Mouse (Mus musculus) heart, embryonic 15.5 days (tissue): Measurements from ENCODE around the gene Gigyf1. TPM values are rescaled to one million over a fixed set of nuclear protein-coding genes. Genes with fewer than 3 reads are reported as not detected.

ENCODE experiments used
- ATAC-seq: fragments of 200-750 bp; cut with Nextera tagmentation; replicated peaks from 2 replicates; pipeline ENCODE4 v1.8.0; 2017; ENCODE audit warnings: low read depth, moderate TSS enrichment; ENCODE audit not compliant: insufficient number of reproducible peaks, insufficient read depth, low FRiP score
- H3K27ac ChIP-seq: fragments of 300-500 bp; sonication (generic); 2 replicates; pipeline ENCODE4 v1.5.1; 2015; ENCODE audit warnings: mild to moderate bottlenecking, inconsistent platforms
- H3K27me3 ChIP-seq: fragments of 300-500 bp; sonication (generic); 2 replicates; pipeline ENCODE4 v1.6.1; 2015; ENCODE audit warnings: inconsistent platforms
- H3K36me3 ChIP-seq: fragments of 300-500 bp; sonication (generic); 2 replicates; pipeline ENCODE4 v1.6.1; 2015; ENCODE audit warnings: mild to moderate bottlenecking, inconsistent platforms
- H3K4me1 ChIP-seq: fragments of 300-500 bp; sonication (generic); replicated peaks from 2 replicates; pipeline ENCODE4 v1.6.1; 2015; ENCODE audit warnings: inconsistent platforms
- H3K4me2 ChIP-seq: fragments of 300-500 bp; sonication (generic); 2 replicates; pipeline ENCODE4 v1.6.1; 2015; ENCODE audit warnings: inconsistent platforms, mild to moderate bottlenecking, moderate library complexity
- H3K4me3 ChIP-seq: fragments of 300-500 bp; sonication (generic); 2 replicates; pipeline ENCODE4 v1.5.1; 2015; ENCODE audit warnings: mild to moderate bottlenecking, inconsistent platforms
- H3K9ac ChIP-seq: fragments of 300-500 bp; sonication (generic); 2 replicates; pipeline ENCODE4 v1.6.1; 2015; ENCODE audit warnings: mild to moderate bottlenecking, inconsistent platforms
- H3K9me3 ChIP-seq: fragments of 300-500 bp; sonication (generic); replicated peaks from 2 replicates; pipeline ENCODE4 v1.6.1; 2016; ENCODE audit warnings: inconsistent platforms
- WGBS: fragments of 180-500 bp; shearing (Covaris S2); methylation state at CpG from one replicate; pipeline ENCODE4 v1.1.7; 2015; ENCODE audit warnings: mixed read lengths; 5-methylcytosine and 5-hydroxymethylcytosine counted together
- polyA plus RNA-seq: library from polyadenylated mRNA; unstranded; fragments of >200 nt; fragmentation: Nextera tagmentation; extraction: Ambion mirVana; gene quantifications from 2 replicates; pipeline ENCODE4 v1.2.1, GENCODE M21; 2015

The Gigyf1 gene
- polyA plus RNA-seq, 1 experiment from 2014 or later, result 8.9 TPM

- Histone ChIP-seq H3K27me3 (no peaks in the 10 kb centered on the region), H3K4me1 (peaks cover 6% of the 10 kb centered on the region; the same call in 1 of the 2 replicates), H3K4me2 (no peak overlapping the region), H3K9ac (no peak overlapping the region), H3K4me3 (no peak overlapping the region), H3K9me3 (no peaks in the 10 kb centered on the region), H3K27ac (no peak overlapping the region), H3K36me3 (no peaks in the 10 kb centered on the region)
- WGBS, result 25% methylated on average over 7 of the region's 7 CpGs
- no peak for ATAC-seq
Observed at GRCm38 (mm10) chr5:137539291-137539801, 21.0 kb downstream of the Gigyf1 start.

- Histone ChIP-seq H3K4me3 (no peak overlapping the region), H3K9me3 (no peaks in the 10 kb centered on the region), H3K27me3 (no peaks in the 10 kb centered on the region), H3K27ac (no peak overlapping the region), H3K9ac (no peak overlapping the region), H3K36me3 (no peaks in the 10 kb centered on the region), H3K4me2 (no peak overlapping the region), H3K4me1 (peaks cover 6% of the 10 kb centered on the region; the same call in 1 of the 2 replicates)
- WGBS, result 74% methylated on average over 6 of the region's 6 CpGs
- ATAC-seq, result no peak
Observed at GRCm38 (mm10) chr5:137540991-137541390, 22.6 kb downstream of the Gigyf1 start.

GRCm38 (mm10) chr5:137541768-137542540 is 23.6 kb downstream of the Gigyf1 start:
- H3K4me2 ChIP-seq, result no peak overlapping the region
- no peaks in the 10 kb centered on the region for H3K27me3 ChIP-seq
- H3K4me1 ChIP-seq, result peaks cover 6% of the 10 kb centered on the region; the same call in 1 of the 2 replicates
- no peak overlapping the region for H3K27ac ChIP-seq
- WGBS, result 62% methylated on average over 5 of the region's 5 CpGs
- H3K9ac ChIP-seq, result no peak overlapping the region
- no peak overlapping the region for H3K4me3 ChIP-seq
- no peaks in the 10 kb centered on the region for H3K9me3 ChIP-seq
- no peak for ATAC-seq
- H3K36me3 ChIP-seq, result no peaks in the 10 kb centered on the region

- 56% methylated on average over 6 of the region's 6 CpGs for WGBS
- H3K4me3 ChIP-seq, result no peak overlapping the region
- ATAC-seq, result no peak
- no peaks in the 10 kb centered on the region for H3K4me1 ChIP-seq
- no peak overlapping the region for H3K9ac ChIP-seq
- no peak overlapping the region for H3K4me2 ChIP-seq
- no peaks in the 10 kb centered on the region for H3K36me3 ChIP-seq
- H3K27ac ChIP-seq, result no peak overlapping the region
- 0 out of 2 replicates have a peak, but pooled peaks cover 6% of the 10 kb centered on the region for H3K27me3 ChIP-seq
- H3K9me3 ChIP-seq, result no peaks in the 10 kb centered on the region
Observed at GRCm38 (mm10) chr5:137544926-137545325, 26.6 kb downstream of the Gigyf1 start.

GRCm38 (mm10) chr5:137545596-137545995 is 27.2 kb downstream of the Gigyf1 start:
- Histone ChIP-seq H3K9ac (no peak overlapping the region), H3K27me3 (0 out of 2 replicates have a peak, but pooled peaks cover 6% of the 10 kb centered on the region), H3K4me2 (no peak overlapping the region), H3K4me1 (no peaks in the 10 kb centered on the region), H3K36me3 (no peaks in the 10 kb centered on the region), H3K9me3 (no peaks in the 10 kb centered on the region), H3K4me3 (no peak overlapping the region), H3K27ac (no peak overlapping the region)
- WGBS, result 73% methylated on average over 4 of the region's 4 CpGs
- no peak for ATAC-seq

GRCm38 (mm10) chr5:137549840-137550239 is 31.5 kb downstream of the Gigyf1 start:
- WGBS, result 78% methylated on average over 2 of the region's 2 CpGs
- Histone ChIP-seq H3K9ac (no peak overlapping the region), H3K27ac (no peak overlapping the region), H3K27me3 (peaks cover 30% of the 10 kb centered on the region), H3K9me3 (no peaks in the 10 kb centered on the region), H3K4me3 (no peak overlapping the region), H3K36me3 (no peaks in the 10 kb centered on the region), H3K4me2 (no peak overlapping the region), H3K4me1 (peaks cover 6% of the 10 kb centered on the region; the same call in 1 of the 2 replicates)
- ATAC-seq, result no peak

GRCm38 (mm10) chr5:137551119-137551518 is 32.8 kb downstream of the Gigyf1 start:
- no peaks in the 10 kb centered on the region for H3K36me3 ChIP-seq
- H3K27ac ChIP-seq, result no peak overlapping the region
- ATAC-seq, result no peak
- no peaks in the 10 kb centered on the region for H3K9me3 ChIP-seq
- H3K4me3 ChIP-seq, result no peak overlapping the region
- no peak overlapping the region for H3K9ac ChIP-seq
- peaks cover 6% of the 10 kb centered on the region; the same call in 1 of the 2 replicates for H3K4me1 ChIP-seq
- H3K4me2 ChIP-seq, result no peak overlapping the region
- peaks cover 38% of the 10 kb centered on the region for H3K27me3 ChIP-seq
- 72% methylated on average over 5 of the region's 5 CpGs for WGBS

- WGBS, result 26% methylated on average over 6 of the region's 6 CpGs
- peak overlapping the region; percentile 26 for H3K4me3 ChIP-seq
- peaks cover 6% of the 10 kb centered on the region; the same call in 1 of the 2 replicates for H3K4me1 ChIP-seq
- peaks cover 38% of the 10 kb centered on the region for H3K27me3 ChIP-seq
- no peak overlapping the region for H3K27ac ChIP-seq
- no peaks in the 10 kb centered on the region for H3K36me3 ChIP-seq
- no peaks in the 10 kb centered on the region for H3K9me3 ChIP-seq
- no peak overlapping the region for H3K9ac ChIP-seq
- ATAC-seq, result no peak
- peak overlapping the region; percentile 44 for H3K4me2 ChIP-seq
Observed at GRCm38 (mm10) chr5:137553000-137553399, 34.7 kb downstream of the Gigyf1 start.

GRCm38 (mm10) chr5:137553411-137553837 is 35.1 kb downstream of the Gigyf1 start, which contains the start of gene Actl6b:
Gene Actl6b, plus strand, starts transcription at chr5:137553517.
- Histone ChIP-seq H3K9me3 (no peaks in the 10 kb centered on the region), H3K4me2 (peak within 1 kb of the TSS; percentile 44), H3K4me1 (peaks cover 6% of the 10 kb centered on the region; the same call in 1 of the 2 replicates), H3K36me3 (no peaks in the 10 kb centered on the region), H3K9ac (no peak within 1 kb of the TSS), H3K27me3 (peaks cover 38% of the 10 kb centered on the region), H3K27ac (no peak within 1 kb of the TSS), H3K4me3 (peak within 1 kb of the TSS; percentile 26)
- ATAC-seq, result peak; percentile 35
- WGBS, result 3% methylated on average over 37 of the region's 37 CpGs

GRCm38 (mm10) chr5:137553898-137554297 is 35.5 kb downstream of the Gigyf1 start:
- Histone ChIP-seq H3K27ac (no peak overlapping the region), H3K9me3 (no peaks in the 10 kb centered on the region), H3K9ac (no peak overlapping the region), H3K4me2 (no peak overlapping the region), H3K4me1 (peaks cover 6% of the 10 kb centered on the region; the same call in 1 of the 2 replicates), H3K36me3 (no peaks in the 10 kb centered on the region), H3K27me3 (peaks cover 37% of the 10 kb centered on the region), H3K4me3 (no peak overlapping the region)
- ATAC-seq, result no peak
- 38% methylated on average over 11 of the region's 11 CpGs for WGBS

GRCm38 (mm10) chr5:137561556-137561955 is 43.2 kb downstream of the Gigyf1 start:
- no peak overlapping the region for H3K4me2 ChIP-seq
- ATAC-seq, result no peak
- no peak overlapping the region for H3K4me3 ChIP-seq
- H3K9ac ChIP-seq, result no peak overlapping the region
- H3K27me3 ChIP-seq, result peaks cover 5% of the 10 kb centered on the region
- H3K4me1 ChIP-seq, result no peaks in the 10 kb centered on the region
- H3K36me3 ChIP-seq, result no peaks in the 10 kb centered on the region
- 62% methylated on average over 6 of the region's 6 CpGs for WGBS
- no peaks in the 10 kb centered on the region for H3K9me3 ChIP-seq
- H3K27ac ChIP-seq, result no peak overlapping the region
